Mouse (Mus musculus) stomach, embryonic 16.5 days (tissue): ENCODE data around the gene Ftcd. TPM values are rescaled to one million over a fixed set of nuclear protein-coding genes. Genes with fewer than 3 reads are reported as not detected.

Source experiments
- ATAC-seq: fragments of 200-750 bp; cut with Nextera tagmentation; 2 replicates; pipeline ENCODE4 v1.8.0; 2017; ENCODE audit warnings: moderate number of reproducible peaks, moderate TSS enrichment; ENCODE audit not compliant: insufficient read depth, low FRiP score
- H3K27ac ChIP-seq: fragments of 300-500 bp; sonication (generic); 2 replicates; pipeline ENCODE4 v1.5.1; 2014; ENCODE audit warnings: low read length
- H3K27me3 ChIP-seq: fragments of 300-500 bp; sonication (generic); 2 replicates; pipeline ENCODE4 v1.6.1; 2014; ENCODE audit warnings: low read length, control low read depth, mixed read lengths; ENCODE audit not compliant: control insufficient read depth, insufficient read depth
- H3K36me3 ChIP-seq: fragments of 300-500 bp; sonication (generic); 2 replicates; pipeline ENCODE4 v1.6.1; 2014; ENCODE audit warnings: low read length; ENCODE audit not compliant: control insufficient read depth, insufficient read depth
- H3K4me1 ChIP-seq: fragments of 300-500 bp; sonication (generic); 2 replicates; pipeline ENCODE4 v1.6.1; 2014; ENCODE audit warnings: low read length, control low read depth, mixed read lengths; ENCODE audit not compliant: control insufficient read depth, insufficient read depth
- H3K4me2 ChIP-seq: fragments of 300-500 bp; sonication (generic); 2 replicates; pipeline ENCODE4 v1.6.1; 2014; ENCODE audit warnings: low read depth, low read length, mixed read lengths
- H3K4me3 ChIP-seq: fragments of 300-500 bp; sonication (generic); replicated peaks from 2 replicates; pipeline ENCODE4 v1.5.1; 2014; ENCODE audit warnings: mild to moderate bottlenecking, low read length
- H3K9ac ChIP-seq: fragments of 300-500 bp; sonication (generic); 2 replicates; pipeline ENCODE4 v1.6.1; 2014; ENCODE audit warnings: low read length
- H3K9me3 ChIP-seq: fragments of 300-500 bp; sonication (generic); replicated peaks from 2 replicates; pipeline ENCODE4 v1.6.1; 2016; ENCODE audit warnings: low read length, control low read depth; ENCODE audit not compliant: control insufficient read depth
- WGBS: fragments of 180-500 bp; shearing (Covaris S2); extraction: QIAGEN DNeasy Blood & Tissue Kit; methylation state at CpG from one replicate; pipeline ENCODE4 v1.1.7; 2014; 5-methylcytosine and 5-hydroxymethylcytosine counted together
- polyA plus RNA-seq: library from polyadenylated mRNA; unstranded; fragments of >200 nt; fragmentation: Nextera tagmentation; extraction: Ambion mirVana; gene quantifications from 2 replicates; pipeline ENCODE4 v1.2.1, GENCODE M21; 2015

Gene Ftcd
- 1.8 and 2.4 TPM in 2 replicates for polyA plus RNA-seq

GRCm38 (mm10) chr10:76575374-76575773, at the start of gene Ftcd:
Ftcd (plus strand) TSS chr10:76575648.
- Histone ChIP-seq H3K4me1 (no peaks in the 10 kb centered on the region), H3K27ac (no peak within 1 kb of the TSS), H3K36me3 (no peaks in the 10 kb centered on the region), H3K27me3 (no peaks in the 10 kb centered on the region), H3K4me2 (no peak within 1 kb of the TSS), H3K9me3 (no peaks in the 10 kb centered on the region), H3K4me3 (no peak within 1 kb of the TSS), H3K9ac (no peak within 1 kb of the TSS; the same call in 1 of the 2 replicates)
- no peak for ATAC-seq
- WGBS: 75% methylated on average over 3 of the region's 3 CpGs

DNA sequence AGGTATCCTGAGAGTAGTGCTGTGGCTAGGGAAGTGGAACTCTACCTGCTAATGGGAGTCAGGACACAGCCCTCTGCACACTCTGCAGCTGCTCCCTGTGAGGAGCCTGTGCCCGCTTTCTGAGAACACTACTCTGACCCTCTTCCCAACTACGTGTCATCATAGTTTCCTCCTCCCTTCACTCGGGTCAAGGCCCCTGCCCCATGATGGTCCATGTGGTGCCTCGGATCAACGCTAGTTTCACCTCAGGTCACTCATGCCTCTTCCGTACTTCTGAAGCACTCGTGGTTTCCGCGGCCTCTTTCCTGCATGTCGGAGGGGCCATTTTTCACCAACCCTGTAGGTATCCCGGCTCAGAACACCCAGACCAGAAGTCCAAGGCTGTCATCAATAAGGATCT, 44.5 kb upstream of the Ftcd start:
- no peaks in the 10 kb centered on the region for H3K27me3 ChIP-seq
- H3K4me3 ChIP-seq: peak overlapping the region; percentile 61
- H3K9ac ChIP-seq: peak overlapping the region; percentile 81
- H3K36me3 ChIP-seq: no peaks in the 10 kb centered on the region
- no peak overlapping the region for H3K27ac ChIP-seq
- H3K4me1 ChIP-seq: peaks cover 10% of the 10 kb centered on the region; the same call in 1 of the 2 replicates
- 0% methylated on average over 11 of the region's 11 CpGs for WGBS
- H3K9me3 ChIP-seq: no peaks in the 10 kb centered on the region
- peak overlapping the region; percentile 66 for H3K4me2 ChIP-seq
- no peak for ATAC-seq

DNA sequence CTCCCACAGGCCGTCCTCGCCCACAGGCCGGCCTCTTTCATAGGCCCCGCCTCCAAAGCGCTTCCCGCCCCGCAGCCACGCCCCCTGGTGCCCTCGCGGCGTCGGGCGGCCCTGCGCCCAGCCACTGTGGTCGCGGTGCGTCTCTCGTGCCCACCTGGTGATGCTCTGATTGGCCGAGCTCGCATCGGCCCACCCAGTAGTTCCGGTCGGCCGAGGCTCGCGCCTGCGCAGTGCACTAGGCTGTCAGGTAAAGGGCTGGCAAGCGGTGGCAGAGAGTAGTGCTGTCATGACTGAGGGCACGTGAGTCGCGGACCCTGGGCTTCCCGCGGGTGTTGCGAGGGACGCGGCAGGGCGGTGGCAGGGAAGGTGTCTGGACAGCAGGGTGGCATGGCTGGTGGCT, 44.1 kb upstream of the Ftcd start, which contains the start of gene Lss:
TSS of gene Lss (plus strand) at position 214 of the 400 bp plus-strand sequence.
- peak within 1 kb of the TSS; percentile 66 for H3K4me2 ChIP-seq
- H3K4me3 ChIP-seq: peak within 1 kb of the TSS; percentile 61
- peak within 1 kb of the TSS; percentile 81 for H3K9ac ChIP-seq
- H3K27ac ChIP-seq: peak within 1 kb of the TSS; percentile 79
- no peaks in the 10 kb centered on the region for H3K36me3 ChIP-seq
- peaks cover 10% of the 10 kb centered on the region; the same call in 1 of the 2 replicates for H3K4me1 ChIP-seq
- peak; percentile 100 for ATAC-seq
- no peaks in the 10 kb centered on the region for H3K27me3 ChIP-seq
- no peaks in the 10 kb centered on the region for H3K9me3 ChIP-seq
- WGBS: under 1% methylated on average over 37 of the region's 37 CpGs

DNA sequence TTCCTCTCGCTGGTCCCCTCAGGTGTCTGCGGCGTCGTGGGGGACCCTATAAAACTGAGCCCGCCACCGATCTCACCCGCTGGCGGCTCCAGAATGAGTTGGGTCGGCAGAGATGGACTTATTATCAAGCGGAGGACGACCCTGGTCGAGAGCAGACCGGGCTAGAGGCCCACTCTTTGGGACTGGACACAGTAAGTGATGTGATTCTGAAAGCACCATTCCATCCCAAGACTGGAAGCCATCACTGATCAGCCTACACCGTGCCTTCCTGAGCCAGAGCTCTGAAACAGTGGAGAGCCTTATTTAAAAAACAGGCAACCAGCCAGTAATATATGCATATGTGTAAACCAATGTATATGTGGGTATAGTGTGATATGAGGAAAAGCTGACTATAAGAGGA, 43.6 kb upstream of the Ftcd start:
- H3K9ac ChIP-seq: peak overlapping the region; percentile 81

DNA sequence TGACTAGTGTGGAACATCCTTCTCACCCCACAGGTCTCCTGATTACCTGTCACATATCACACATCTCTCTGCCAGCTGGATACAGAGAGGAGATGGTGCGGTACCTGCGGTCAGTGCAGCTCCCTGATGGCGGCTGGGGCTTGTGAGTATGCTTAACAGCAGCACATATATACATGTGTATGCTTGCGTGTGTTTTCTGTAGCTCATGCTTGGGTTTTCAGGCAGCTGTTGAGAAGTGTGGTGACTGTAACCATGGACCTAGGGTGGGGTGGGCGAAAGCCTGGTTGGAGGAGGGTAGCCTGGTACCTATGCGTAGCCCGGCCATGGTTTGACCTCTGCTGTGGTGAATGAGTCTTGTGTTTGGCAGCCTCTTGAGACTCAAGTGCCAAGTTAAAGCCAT, 39.9 kb upstream of the Ftcd start:
- H3K27me3 ChIP-seq: no peaks in the 10 kb centered on the region
- H3K4me3 ChIP-seq: no peak overlapping the region
- WGBS: 93% methylated on average over 7 of the region's 7 CpGs
- no peak for ATAC-seq
- no peak overlapping the region for H3K27ac ChIP-seq
- no peaks in the 10 kb centered on the region for H3K9me3 ChIP-seq
- peaks cover 9% of the 10 kb centered on the region; the same call in 1 of the 2 replicates for H3K4me1 ChIP-seq
- no peak overlapping the region for H3K4me2 ChIP-seq
- H3K36me3 ChIP-seq: peaks cover 11% of the 10 kb centered on the region; the same call in 1 of the 2 replicates
- H3K9ac ChIP-seq: no peak overlapping the region

More for the DNA sequence above, 43.6 kb upstream of the Ftcd start:
- Histone ChIP-seq H3K4me3 (peak overlapping the region; percentile 61), H3K36me3 (no peaks in the 10 kb centered on the region), H3K4me2 (peak overlapping the region; percentile 66), H3K27ac (peak overlapping the region; percentile 79), H3K9me3 (no peaks in the 10 kb centered on the region), H3K4me1 (peaks cover 10% of the 10 kb centered on the region; the same call in 1 of the 2 replicates), H3K27me3 (no peaks in the 10 kb centered on the region)
- no peak for ATAC-seq
- under 1% methylated on average over 14 of the region's 14 CpGs for WGBS

GRCm38 (mm10) chr10:76537619-76538018, 37.8 kb upstream of the Ftcd start:
- H3K9me3 ChIP-seq: no peaks in the 10 kb centered on the region
- no peak overlapping the region for H3K4me2 ChIP-seq
- H3K27me3 ChIP-seq: no peaks in the 10 kb centered on the region
- ATAC-seq: peak; percentile 41; the same call in 1 of the 2 replicates
- no peak overlapping the region for H3K4me3 ChIP-seq
- 73% methylated on average over 9 of the region's 9 CpGs for WGBS
- 0 out of 2 replicates have a peak, but pooled peaks cover 1% of the 10 kb centered on the region for H3K4me1 ChIP-seq
- no peak overlapping the region for H3K9ac ChIP-seq
- no peak overlapping the region for H3K27ac ChIP-seq
- H3K36me3 ChIP-seq: peaks cover 18% of the 10 kb centered on the region

GRCm38 (mm10) chr10:76541336-76542085, 33.9 kb upstream of the Ftcd start:
- H3K4me1 ChIP-seq: no peaks in the 10 kb centered on the region
- H3K27me3 ChIP-seq: no peaks in the 10 kb centered on the region
- no peak overlapping the region for H3K4me3 ChIP-seq
- no peak for ATAC-seq
- no peak overlapping the region for H3K9ac ChIP-seq
- WGBS: 94% methylated on average over 11 of the region's 11 CpGs
- H3K27ac ChIP-seq: no peak overlapping the region
- no peak overlapping the region for H3K4me2 ChIP-seq
- H3K36me3 ChIP-seq: peaks cover 21% of the 10 kb centered on the region
- no peaks in the 10 kb centered on the region for H3K9me3 ChIP-seq

- ATAC-seq: no peak
- H3K4me1 ChIP-seq: no peaks in the 10 kb centered on the region
- no peaks in the 10 kb centered on the region for H3K27me3 ChIP-seq
- WGBS: 82% methylated on average over 10 of the region's 10 CpGs
- H3K9me3 ChIP-seq: no peaks in the 10 kb centered on the region
- H3K36me3 ChIP-seq: peaks cover 25% of the 10 kb centered on the region
- no peak overlapping the region for H3K4me2 ChIP-seq
- no peak overlapping the region for H3K27ac ChIP-seq
- H3K4me3 ChIP-seq: no peak overlapping the region
- H3K9ac ChIP-seq: no peak overlapping the region
Observed at GRCm38 (mm10) chr10:76542636-76543375, 32.6 kb upstream of the Ftcd start.

DNA sequence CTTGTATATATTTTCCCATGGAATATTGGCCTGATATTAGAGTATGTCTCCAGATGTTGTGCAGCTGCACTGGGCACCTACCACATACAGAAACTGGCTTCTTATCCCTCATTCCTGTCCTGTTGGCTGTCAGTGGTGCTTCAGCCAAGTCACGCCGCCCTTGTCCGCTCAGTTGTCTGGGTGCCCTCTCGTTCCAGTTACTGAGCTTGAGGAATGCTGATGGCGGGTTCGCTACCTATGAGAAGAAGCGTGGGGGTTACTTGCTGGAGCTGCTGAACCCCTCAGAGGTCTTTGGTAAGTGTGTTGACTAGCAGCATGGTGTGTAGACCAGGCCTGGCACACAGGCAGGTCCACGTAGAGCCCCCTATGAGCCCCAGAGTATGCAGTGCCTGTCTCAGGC, 28.9 kb upstream of the Ftcd start:
- Histone ChIP-seq H3K4me3 (no peak overlapping the region), H3K27me3 (no peaks in the 10 kb centered on the region), H3K9ac (no peak overlapping the region), H3K4me2 (no peak overlapping the region), H3K4me1 (no peaks in the 10 kb centered on the region), H3K36me3 (peaks cover 16% of the 10 kb centered on the region; the same call in 1 of the 2 replicates), H3K27ac (no peak overlapping the region), H3K9me3 (no peaks in the 10 kb centered on the region)
- no peak for ATAC-seq
- 93% methylated on average over 8 of the region's 8 CpGs for WGBS
